Mouse (Mus musculus) spleen, postnatal 14 days (tissue): ENCODE data around the gene Nova2.

Experiments used
- DNase-seq, 2 experiments: peaks; one replicate each; pipeline ENCODE4 v3.0.0; 2021 to 2022; ENCODE audit warnings: low spot score in 2 of 2

Gene Nova2

DNA sequence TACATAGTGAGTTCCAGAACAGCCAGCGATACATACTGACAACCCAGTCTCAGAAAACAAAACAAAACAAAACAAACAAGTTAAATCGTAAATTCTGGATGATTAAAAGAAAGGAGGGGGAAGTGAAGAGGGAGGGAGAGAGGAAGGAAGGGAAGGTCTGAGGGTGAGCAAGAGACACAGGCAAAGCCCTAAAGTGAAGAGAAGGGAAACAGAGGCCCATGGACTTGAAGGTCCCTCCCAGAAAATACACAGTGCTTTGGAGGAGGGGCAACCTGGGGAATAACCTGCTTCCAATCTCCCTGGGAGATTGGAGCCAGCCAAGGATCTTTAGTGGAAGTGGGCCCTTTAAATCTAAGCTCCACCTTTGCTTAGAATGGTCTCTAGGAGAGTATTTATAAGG lies 61.4 kb downstream of the Nova2 start, which contains the start of gene Nanos2:
Gene Nanos2 (plus strand): TSS at position 301 of the 400 bp plus-strand sequence.
- DNase-seq = no peak

GRCm38 (mm10) chr7:18987747-18988146 lies 62.1 kb downstream of the Nova2 start:
- no peak for DNase-seq

DNA sequence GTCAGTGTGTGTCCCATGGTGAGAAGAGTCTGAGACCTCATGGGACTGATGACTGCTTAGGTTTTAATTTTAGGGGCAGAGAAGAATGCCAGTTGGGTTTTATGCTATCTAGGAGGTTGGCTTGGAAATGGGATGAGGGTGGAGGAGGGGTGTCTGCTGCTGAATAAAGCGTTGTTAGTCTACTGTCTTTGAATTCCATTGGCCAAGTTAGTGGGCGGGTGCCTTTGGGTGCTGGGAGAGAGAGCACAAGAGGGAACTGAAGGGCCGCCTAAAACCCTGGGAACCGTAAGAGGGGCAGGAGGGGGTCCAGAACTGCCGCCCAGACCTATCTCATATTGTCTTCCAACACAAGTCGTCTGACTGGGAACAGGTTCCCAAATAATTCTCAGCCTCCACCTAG lies 63.1 kb downstream of the Nova2 start:
- no peak for DNase-seq

- no peak for DNase-seq
Observed at GRCm38 (mm10) chr7:18989995-18990394, 64.3 kb downstream of the Nova2 start.

DNA sequence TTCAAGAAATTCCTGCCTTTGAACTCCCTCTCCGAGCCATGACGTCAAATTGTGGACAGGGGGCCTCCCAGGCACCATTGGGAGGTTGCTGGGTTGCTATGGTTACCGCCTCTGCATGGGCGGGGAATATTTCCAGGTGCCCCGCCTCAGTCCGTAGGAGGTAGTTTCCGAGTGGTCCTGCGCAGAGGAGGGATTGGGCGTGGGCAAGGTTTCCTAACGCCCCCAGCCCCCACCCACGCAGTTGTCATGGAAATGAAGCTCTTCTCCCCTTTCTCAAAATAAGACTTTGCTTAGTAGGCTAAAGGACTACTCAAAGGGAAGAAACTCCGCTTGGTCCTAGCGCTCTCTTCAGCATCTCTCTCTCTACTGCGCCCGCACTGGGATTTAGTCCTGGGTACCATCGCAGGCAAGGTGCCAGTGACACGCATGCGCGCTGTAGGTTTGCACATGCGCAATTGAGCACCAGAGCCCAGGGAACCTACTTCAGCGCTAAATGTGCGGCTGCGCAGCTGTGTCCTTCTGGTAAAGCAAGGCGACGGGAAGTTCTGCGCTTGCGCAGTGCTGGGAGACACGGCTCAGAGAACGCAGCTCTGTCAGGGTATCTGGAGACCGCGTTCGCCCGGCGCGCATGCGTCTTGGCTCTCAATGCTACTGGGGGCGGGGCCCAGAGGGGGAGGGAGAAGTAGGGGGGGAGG lies 65.1 kb downstream of the Nova2 start, which contains the start of gene Mypop:
Gene Mypop (plus strand): TSS at position 645 of the 695 bp plus-strand sequence.
- DNase-seq = peak; percentile 93

DNA sequence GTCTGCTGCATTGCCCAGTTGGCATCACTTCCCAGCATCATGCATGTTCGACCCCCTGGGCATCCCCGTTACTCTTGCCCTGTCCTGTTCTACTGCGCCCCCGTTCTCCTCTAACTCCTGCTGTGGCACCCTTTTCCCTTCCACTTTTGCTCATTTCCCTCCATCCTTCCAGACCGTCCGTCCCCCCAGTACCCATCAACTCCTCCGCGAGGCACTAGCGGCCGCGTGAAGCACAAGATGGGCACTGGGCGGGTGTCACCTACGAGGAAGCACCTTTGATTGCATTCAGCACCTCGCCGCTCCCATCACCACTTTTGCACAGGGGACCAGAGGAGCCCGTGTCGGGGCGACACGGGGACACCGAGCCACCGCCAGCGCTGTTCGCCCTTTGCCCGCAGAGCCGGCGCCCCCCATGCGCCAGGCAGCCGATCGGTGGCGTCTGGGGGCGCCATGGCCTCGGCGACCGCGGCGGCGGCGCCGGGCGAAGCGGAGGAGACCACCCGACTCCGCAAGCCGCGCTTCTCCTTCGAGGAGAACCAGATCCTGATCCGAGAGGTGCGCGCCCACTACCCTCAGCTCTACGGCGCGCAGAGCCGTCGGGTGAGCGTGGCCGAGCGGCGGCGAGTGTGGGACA lies 66.1 kb downstream of the Nova2 start:
- no peak for DNase-seq

- DNase-seq = no peak
Observed at GRCm38 (mm10) chr7:18992294-18992675, 66.6 kb downstream of the Nova2 start.

DNA sequence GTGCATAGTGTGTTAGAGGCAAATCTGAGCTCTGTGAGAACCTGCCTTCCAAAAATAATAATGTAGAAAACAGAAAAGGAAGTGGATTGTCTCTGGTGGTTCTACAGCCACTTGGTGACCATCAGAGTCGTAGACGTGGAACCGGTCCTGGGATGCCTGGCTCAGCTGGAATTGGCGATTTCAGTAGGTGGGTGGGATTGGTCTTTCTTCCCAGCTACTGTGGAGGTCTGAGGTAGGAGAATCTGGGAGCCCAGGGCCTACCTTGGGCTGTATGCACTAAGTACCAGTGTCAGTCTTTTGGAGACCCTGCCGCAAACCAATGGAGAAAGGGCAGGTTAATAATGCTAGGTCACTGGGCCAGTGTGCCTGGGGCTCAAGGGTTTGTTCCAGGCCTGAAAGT lies 67.3 kb downstream of the Nova2 start:
- DNase-seq = no peak

GRCm38 (mm10) chr7:18998835-18999234 lies 73.1 kb downstream of the Nova2 start:
- DNase-seq = no peak

DNA sequence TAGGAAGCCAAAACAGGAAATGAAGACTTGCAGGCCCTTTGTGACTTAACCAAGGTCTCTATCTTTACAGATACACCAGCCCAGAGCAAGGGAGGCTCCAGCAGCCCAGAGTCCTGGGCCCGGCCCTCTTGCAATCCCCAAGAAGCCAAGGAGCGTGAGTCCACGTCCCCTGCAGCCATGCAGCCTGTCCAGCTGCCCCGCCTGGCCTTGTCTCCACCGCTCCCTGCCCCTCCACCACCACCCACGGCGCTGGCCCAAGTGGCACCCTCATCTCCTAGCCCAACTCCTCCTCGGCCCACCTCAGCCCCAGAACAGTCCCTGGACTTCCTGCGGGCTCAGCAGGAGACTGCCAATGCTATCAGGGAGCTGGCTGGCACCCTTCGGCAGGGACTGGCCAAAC lies 74.7 kb downstream of the Nova2 start:
- DNase-seq = no peak

DNA sequence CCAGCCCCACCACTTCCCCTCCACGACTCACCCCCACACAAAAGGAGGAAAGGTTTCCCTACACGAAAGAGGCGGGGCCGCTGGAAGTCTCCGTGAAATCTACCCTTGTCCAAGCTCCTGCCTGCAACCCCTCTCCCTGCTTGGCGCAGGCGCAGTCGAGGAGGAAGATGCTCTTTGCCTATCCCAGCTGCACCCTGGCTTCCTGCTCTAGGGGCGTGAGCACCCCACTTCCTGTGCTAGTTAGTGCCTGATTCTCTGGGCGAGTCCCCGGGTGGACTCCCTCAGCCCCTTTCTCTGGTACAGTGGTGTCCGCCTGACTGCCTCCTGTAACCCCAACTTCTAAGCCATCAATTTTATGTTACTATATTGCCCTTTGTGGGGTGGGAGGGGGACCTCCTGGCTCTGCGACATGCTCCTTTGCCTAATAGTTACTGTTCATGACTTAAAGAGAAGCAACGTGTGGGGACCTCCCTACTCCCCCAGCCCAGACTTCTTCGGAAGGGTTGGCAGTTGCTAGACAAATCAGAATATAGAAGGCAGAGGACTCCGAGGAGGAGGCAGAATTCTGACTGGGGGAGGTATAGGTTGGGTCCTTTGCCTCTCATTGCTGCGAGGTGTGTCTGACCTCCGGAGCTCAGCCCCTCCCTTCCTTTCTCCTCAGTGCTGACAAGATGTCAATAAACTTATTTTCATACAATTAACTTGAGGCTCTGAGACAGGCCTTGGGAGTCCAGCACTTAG lies 75.5 kb downstream of the Nova2 start:
- DNase-seq = peak; percentile 67 to 74

- DNase-seq = no peak
Observed at GRCm38 (mm10) chr7:19001807-19002085, 76.1 kb downstream of the Nova2 start.

DNA sequence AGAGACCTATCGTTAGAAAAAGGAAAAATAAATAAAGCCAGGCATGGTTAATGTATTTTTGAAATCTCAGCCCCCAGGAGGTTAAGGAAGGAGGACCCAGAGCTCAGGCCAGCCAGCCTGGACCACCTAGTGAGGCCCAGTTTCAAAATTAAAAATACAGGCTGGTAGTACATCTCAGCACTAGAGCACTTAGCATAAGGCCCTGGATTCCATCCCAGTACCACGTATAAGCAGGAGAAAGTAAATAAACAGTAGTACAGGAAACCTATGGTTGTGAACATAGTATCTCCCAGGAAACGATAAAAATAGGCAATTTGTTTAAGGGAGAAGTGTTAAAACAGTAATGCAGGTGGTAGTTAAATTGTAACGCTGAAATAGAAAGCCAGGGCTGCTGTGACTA lies 76.4 kb downstream of the Nova2 start:
- no peak for DNase-seq

DNA sequence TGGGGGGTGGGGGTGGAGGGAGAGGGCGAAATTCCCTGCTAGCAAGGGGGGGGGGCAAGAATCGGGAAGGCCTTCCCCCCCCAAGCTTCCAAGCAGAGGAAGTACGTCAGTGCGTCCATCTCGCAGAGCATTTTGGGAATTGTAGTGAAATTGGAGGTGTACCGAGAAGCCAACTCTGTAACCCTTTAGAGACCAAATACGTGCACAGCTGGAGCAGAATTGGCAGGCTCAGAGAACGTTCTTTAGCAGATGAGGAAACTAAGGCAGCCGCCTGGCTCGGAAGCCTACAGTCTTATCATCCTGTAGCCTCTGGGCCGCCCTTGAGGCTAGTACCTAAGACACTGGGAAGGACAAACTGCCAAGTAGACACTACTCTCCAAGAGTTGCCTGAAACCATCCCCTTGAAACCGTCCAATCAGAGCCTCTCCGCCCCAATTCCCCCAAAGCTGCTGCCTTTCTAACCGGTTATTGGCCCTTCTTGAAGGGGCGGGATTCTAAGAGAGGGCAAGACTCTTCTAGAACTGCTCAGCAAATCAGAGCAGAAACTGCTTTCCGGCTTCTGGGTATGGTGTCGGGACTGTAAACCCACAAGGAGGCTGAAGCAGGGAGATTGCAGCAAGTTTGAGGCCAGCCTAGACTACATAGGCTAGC lies 77.3 kb downstream of the Nova2 start:
- peak; percentile 22 to 50 for DNase-seq

- peak; percentile 81 to 87 for DNase-seq
Observed at GRCm38 (mm10) chr7:19003902-19004630, 78.4 kb downstream of the Nova2 start, which contains the start of gene Irf2bp1. Gene Irf2bp1, plus strand, starts transcription at chr7:19004044.

- peak in 1 of 2 experiments; percentile 28 for DNase-seq
Observed at GRCm38 (mm10) chr7:19004631-19005079, 79.0 kb downstream of the Nova2 start.

DNA sequence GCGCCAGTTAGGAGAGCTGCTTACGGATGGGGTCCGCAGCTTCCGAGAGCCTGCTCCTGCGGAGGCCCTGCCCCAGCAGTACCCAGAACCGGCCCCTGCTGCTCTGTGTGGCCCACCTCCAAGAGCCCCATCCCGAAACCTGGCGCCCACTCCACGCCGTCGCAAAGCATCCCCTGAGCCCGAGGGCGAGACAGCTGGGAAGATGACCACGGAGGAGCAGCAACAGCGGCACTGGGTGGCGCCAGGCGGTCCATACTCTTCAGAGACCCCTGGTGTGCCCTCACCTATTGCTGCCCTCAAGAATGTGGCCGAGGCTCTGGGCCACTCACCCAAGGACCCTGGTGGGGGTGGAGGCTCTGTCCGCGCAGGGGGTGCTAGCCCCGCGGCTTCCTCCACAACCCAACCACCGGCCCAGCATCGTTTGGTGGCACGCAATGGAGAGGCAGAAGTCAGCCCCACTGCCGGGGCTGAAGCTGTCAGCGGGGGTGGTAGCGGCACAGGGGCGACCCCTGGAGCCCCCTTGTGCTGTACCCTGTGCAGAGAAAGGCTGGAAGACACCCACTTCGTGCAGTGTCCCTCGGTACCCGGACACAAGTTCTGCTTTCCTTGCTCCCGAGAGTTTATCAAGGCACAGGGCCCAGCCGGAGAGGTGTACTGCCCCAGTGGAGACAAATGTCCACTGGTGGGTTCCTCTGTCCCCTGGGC lies 79.9 kb downstream of the Nova2 start:
- no peak for DNase-seq

GRCm38 (mm10) chr7:19006476-19006875 lies 80.8 kb downstream of the Nova2 start:
- peak; percentile 65 to 78 for DNase-seq

DNA sequence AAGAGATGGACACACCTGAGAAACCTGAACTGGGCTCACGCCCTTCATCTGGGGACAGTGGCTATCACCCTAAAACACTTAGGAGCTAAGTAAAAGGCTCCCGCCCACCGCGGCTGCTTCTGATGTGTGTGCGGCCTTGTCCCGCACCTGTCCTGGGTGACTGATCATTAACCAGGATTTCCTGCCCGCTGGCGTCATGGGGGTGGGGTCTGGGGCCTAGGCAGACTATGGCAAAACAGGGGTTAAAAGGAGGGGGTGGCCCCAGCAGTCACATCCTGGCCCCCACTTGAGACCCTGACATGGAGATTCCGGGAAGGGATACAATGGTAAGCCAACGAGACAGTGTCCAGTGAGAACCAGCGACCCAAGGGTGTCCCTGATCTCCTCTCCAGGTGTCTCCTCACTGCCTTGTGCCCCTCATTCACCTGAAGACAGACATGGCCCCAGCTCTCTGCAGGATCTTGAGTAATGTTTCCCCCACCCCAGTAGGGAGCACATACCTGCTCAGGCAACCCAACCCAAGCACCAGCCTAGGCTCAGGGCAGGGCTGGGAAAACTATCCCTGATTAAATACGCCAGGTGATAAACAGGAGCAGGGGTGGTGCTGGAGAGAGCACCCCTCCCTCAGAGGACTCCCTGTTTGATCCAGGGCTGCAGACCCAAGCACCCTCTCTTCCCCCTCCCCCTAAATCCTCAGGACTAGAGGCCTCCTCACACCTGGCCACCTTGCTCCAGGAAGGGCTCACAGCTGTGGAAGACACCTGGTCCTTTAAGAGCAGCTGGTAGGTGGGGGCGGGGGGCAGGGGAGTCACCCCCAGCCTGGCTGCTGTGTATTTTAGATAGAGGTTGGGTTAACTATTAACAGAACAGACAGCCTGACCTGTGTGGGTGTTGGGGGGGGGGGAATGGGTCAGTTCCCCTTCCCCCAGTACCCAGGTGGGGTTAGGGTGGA lies 81.6 kb downstream of the Nova2 start:
- no peak for DNase-seq

GRCm38 (mm10) chr7:19010581-19010980 lies 84.9 kb downstream of the Nova2 start:
- DNase-seq = no peak
